Mouse (Mus musculus) megakaryocyte progenitor cell, adult 5-6 weeks (primary cell): Measurements from ENCODE around the gene Exoc1. TPM values are rescaled to one million over a fixed set of nuclear protein-coding genes. Genes with fewer than 3 reads are reported as not detected.
A peak's percentile ranks its signal among the peaks of the same experiment; 100 is the strongest.

Experiments
- ATAC-seq: replicated peaks from 2 replicates; pipeline ENCODE4 v1.8.0; 2016; ENCODE audit warnings: mild to moderate bottlenecking, moderate TSS enrichment, inconsistent platforms; ENCODE audit not compliant: poor library complexity
- total RNA-seq, 2 experiments: library from RNA; stranded (forward) in 1 of 2; stranded (reverse) in 1 of 2; fragments of 157-497, 149-512 nt in 1 of 2; fragments of 200-1000 nt in 1 of 2; gene quantifications; 2 replicates each; pipeline versions ENCODE4 v1.2.3 to v1.2.4; 2015 to 2017

Gene Exoc1
- total RNA-seq (2015) (52.2 and 60.5 TPM in 2 replicates), total RNA-seq (2017) (52.0 and 67.5 TPM in 2 replicates)

DNA sequence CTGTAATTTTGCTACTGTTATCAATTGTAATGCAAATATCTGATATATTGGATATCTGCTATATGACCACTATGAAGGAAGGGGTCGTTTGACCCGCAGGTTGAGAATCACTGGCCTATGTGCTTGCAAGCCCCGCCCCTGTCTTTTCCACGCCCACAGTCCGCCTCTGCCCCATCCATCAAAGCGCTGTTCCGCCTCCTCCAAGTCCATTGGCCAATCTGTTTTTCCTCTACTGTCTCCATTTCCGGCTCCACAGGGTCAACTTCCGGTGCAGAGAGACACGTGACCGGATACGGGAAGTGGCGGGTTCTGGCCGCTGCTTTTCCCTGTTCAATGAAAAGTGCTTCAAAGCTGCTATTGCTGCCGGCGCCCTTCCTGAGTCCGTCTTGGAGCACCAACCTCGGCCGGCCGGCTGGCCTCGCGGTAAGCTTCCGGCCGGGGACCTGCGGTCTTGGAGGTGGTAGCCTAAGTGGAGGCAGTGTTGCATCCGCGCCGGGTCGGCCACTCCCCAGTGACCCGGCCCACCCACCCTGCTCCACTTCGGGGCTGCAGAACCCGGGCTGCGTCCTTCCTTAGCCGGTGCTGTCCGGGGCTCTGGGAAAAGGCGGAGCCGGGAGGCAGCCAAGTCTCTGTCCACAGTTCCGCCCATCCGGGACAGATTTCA, at the start of gene Exoc1:
Gene Exoc1, plus strand, starts transcription at position 272 of the 664 bp plus-strand sequence.
- peak; percentile 98 for ATAC-seq

DNA sequence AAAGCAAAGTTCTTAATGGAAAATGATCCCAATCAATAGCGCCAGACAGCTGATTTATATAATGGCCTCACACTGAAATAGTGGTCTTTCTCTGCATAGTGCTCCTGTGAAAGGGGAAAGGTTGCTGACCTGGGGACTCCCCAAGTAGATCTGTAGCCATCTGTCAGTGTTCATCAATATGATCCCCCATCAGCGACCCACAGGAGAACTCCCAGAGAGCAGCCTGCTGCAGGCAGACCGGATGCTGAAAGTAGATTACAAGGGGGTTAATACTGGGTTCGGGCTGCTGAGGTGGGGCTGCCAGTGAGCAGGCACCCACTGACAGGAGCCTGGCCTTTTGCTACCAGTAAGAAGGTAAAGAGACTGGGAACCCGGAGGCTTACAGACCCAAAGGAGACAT, 45.3 kb upstream of the Exoc1 start, which contains the start of gene Gm7271:
Gene Gm7271, plus strand, starts transcription at position 230 of the 400 bp plus-strand sequence.
- ATAC-seq = no peak

- no peak for ATAC-seq
Observed at GRCm38 (mm10) chr5:76495126-76495525, 34.0 kb upstream of the Exoc1 start.

- peak; percentile 64 for ATAC-seq
Observed at GRCm38 (mm10) chr5:76522446-76522845, 6.7 kb upstream of the Exoc1 start.

DNA sequence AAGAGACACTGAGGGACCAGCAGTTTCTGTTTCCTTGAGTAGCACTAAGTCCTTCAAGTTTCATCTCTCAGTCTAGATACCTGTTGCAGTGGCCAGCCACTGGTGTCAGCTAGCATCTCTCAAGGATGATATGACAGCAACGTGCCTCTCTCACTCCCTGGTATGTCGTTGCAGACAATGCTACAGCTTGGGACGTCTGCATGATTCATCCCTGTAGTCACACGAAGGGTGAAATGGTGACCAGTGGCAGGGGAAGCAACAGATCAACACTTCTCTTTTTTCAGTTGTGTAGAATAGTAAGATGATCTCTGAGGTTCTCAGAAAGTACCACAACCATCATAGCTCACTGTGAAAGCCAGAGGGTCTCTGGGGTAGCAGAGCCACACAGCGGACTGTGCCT, 4.5 kb upstream of the Exoc1 start:
- ATAC-seq = 0 out of 2 replicates have a peak, but pooled peaks have one; percentile 12

DNA sequence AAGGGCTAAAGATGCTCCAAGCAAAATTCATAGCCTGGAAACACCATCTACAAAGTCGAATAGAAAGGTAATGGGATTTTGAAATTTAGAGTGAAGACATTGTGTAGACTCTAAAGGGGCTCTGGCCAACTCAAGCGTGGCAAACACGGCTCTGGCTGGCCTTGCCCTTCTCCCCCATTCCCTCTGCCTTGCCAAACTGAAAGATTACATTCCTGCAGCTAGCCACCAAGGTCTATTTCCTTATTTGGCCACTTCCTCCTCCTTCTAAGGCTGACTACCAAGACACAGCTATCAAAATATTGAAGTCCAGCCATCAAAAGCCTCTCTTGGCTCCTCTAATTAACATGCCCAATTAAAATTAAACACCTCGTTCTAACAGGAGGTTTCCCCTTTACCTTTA, 4.0 kb upstream of the Exoc1 start:
- ATAC-seq = no peak

DNA sequence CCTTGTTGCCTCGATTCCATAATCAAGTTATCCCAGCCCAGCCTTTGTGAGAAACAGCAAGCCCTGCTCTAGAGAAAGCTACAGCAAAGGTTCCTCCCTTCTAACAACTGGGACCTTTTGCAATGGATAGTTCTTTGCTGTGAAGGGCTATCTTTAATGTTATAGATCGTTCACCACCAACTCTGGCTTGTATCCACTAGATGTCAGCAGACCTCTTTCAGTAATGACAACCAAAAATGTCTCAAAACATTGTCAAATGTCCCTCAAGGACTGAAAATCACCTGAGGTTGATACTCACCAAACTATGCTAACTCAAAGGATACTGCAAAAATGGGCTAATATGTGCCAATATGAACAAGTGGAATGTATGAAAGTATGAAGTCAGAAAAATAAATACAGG, 3.3 kb upstream of the Exoc1 start:
- ATAC-seq = 0 out of 2 replicates have a peak, but pooled peaks have one; percentile 17

DNA sequence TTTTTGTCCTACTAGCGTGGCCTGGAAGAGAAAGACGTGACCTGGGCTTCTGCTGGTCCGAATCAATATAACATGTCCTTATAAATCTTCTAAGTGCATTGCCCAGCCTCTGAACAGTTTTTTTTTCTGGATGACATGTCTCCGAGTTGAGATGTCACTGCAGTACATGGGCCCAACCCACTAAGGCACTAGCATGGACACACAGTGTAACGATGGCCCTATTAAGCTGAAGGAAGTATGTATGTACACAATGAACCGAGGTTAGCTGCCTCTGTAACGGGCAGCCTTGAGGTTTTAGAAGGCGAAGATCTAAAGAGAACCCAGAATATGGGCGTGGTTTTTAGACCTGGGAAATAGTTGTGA, 574 bp downstream of the Exoc1 start:
- no peak for ATAC-seq

GRCm38 (mm10) chr5:76533186-76533585, 4.1 kb downstream of the Exoc1 start:
- no peak for ATAC-seq

DNA sequence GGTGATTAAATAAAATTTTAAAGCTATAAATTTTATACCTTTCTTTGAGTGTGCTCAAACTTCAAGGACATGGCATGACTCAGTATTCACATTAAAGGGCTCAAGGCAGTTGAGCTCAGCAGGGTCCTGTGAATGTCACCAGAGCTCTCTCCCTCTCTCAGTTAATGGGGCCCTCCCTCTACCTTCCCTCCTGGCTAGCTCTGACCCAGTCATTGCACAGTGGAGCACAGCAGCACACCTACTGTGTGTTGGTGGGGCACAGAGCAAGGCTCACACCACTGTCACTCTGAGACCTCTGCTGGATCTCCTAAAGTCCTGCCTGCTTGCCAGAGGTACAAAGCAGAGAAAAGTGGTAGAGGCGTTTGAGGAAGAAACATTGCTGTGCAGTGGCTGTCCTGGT, 7.1 kb downstream of the Exoc1 start:
- no peak for ATAC-seq

DNA sequence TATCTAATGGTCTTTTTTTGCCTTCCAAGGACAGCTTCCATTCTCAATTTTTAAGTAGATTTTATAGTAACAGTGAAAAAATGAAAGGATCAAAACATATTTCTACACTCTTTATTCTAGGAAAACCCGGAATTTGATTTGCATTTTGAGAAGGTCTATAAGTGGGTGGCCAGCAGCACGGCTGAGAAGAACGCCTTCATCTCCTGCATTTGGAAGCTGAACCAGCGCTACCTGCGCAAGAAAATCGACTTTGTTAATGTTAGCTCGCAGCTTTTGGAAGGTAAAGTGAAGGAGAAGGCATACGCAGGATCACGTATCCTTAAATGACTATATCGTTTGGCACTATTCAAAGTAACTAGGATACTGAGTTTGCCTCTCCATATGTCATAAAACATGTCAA, 8.5 kb downstream of the Exoc1 start:
- no peak for ATAC-seq

DNA sequence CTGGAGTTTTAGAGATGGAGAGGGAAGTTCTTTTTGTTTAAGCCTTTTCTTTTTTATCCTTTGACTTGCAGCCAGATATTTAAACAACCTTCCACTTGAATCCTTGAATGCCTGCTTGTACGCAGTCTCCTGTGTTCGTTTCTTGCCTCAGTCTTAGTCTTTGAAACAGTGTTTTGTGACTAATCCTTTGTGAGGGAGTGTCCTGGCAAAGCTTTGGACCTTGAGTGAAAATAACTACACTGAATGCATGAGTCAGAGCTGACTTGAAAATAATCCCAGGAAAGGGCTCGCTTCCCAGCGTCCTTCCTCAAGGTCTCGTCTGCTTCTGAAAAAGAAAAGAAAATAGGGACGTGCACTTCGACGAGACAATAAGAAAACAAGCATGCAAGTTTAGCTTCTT, 11.1 kb downstream of the Exoc1 start:
- ATAC-seq = no peak

DNA sequence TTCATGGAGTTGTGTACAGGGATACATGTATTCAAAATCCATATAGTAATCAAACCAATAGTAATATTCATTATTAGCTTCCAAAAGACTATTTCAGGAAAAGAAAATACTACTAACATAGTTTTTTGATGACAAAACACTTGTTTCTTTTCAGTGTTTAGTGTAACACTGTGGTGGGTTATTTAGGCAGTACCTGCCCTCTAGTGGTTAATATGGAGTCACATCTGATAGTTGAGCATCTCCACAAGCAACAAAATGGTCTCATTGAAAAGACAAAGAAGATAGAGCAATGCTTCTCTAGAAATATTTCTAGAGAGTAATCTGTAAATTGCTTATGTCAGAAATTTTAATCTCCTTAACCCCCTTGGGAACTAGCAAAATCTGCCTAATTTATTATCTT, 11.7 kb downstream of the Exoc1 start:
- ATAC-seq = peak; percentile 50; the same call in 1 of the 2 replicates

DNA sequence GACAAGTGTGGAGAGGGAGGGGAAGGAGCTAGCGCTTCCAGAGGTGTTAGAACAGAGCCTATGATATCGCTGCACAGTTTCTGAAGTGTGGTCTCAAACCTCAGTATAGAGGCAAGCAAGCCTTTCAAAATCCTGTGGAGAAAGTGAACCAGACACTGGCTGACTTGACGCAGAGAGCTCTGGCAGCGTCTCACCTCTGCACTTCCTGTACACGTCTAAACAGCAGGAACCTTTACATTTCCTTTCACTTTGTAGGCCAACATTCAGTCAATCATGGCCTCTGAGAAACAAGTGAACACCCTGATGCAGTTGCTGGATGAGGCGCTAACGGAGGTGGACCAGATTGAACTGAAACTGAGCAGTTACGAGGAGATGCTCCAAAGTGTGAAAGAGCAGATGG, 14.1 kb downstream of the Exoc1 start:
- no peak for ATAC-seq

GRCm38 (mm10) chr5:76550426-76550825, 21.3 kb downstream of the Exoc1 start:
- ATAC-seq = no peak

GRCm38 (mm10) chr5:76565321-76565720, 36.2 kb downstream of the Exoc1 start:
- ATAC-seq = peak; percentile 100

- ATAC-seq = no peak
Observed at GRCm38 (mm10) chr5:76574251-76574650, 45.1 kb downstream of the Exoc1 start.

DNA sequence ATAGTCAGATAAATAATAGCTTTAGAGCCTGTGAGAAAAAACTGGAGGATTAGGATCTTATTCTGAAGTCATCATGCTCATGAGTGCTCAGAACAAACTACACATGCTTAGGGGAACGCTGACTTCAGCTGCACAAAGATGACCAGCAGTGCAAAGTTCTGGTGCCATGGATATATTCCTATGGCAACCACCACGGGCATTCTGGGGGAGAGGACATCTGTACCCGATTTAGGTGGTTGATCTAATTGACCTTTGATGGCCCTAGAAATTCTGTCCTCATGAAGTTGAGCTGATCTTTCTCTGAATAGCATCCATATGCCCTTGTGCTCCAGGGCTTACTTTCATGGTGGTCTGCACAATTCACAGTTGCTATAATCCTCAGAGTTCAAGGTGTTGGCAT, 47.9 kb downstream of the Exoc1 start:
- ATAC-seq = no peak

DNA sequence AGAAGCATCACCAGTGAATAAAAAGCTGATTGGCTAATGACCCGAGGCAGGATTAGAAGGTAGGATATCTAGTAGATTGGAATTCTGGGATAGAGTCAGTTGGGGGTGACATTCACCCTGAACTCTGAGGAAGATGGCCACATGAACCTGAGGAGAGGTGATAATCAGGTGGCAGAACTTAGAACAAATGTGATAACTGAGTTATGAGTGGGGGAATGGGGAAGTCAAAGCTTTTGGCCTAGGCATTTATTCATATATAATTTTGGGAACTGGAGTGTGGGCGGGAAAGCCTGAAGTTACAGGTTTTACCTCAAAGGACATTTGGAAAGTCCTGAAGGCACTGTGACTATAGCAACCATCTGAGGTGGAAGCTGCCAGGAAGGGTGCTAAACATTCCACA, 56.3 kb downstream of the Exoc1 start:
- ATAC-seq = no peak

DNA sequence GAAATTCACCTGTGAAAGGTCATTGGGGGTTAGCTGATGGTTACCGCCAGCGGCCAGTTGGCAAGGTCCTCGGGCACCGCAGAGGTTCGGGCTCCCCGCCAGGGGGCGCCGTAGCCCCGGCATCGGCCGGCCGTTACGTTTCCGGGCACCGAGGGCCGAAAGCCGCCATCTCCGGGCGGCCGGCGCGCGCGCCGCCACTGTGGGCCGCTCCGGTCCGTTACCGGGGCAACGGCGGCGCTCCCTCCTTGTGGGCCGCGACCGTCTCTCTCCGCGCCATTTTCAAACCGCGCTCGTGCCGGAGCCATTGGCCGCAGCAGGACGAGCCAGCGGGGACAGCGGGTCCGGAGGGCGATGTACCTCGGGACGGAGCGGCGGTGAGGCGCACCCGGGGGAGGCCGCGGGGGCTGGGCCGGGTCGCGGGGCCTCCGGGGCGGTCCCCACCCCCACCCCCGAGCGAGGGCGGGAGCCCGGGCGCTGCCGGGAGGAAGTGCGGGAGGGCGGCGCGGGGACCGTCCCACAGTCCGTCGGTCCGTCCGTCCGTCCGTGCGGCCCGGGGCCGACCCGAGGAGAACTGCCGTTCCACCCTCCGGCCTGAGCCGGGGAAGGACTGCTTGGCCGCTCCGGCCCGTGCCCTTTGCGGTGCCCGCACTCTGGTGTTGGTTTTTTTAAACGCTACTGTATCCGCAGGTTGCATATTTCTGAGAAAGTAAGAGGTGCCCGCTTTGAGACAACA, 59.6 kb downstream of the Exoc1 start, which contains the start of gene Cep135:
Gene Cep135, plus strand, starts transcription at position 148 of the 733 bp plus-strand sequence.
- peak; percentile 91 for ATAC-seq

- peak; percentile 0; the same call in 1 of the 2 replicates for ATAC-seq
Observed at GRCm38 (mm10) chr5:76589311-76589710, 60.2 kb downstream of the Exoc1 start.

DNA sequence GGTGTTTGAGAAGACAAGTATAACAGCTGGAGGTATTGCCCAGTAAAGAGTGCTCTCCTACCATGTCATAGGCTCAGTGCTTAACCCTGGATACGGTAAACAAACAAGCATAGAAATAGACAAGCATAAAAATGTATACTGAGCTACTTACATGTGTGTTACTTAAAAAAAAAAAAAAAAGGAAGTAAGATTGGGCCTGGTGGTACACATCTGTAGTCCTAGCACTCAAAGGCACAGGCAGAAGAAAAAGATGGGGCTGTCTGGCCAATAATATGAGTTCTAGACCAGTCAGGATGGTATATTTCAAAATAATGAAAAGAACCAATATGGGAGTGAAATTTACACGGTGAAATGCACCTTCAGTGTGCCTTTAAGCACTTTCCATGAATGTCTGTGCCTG, 60.9 kb downstream of the Exoc1 start:
- no peak for ATAC-seq
